Mouse (Mus musculus): Measurements from ENCODE around the gene Olfr718-ps1. TPM values are rescaled to one million over a fixed set of nuclear protein-coding genes. Genes with fewer than 3 reads are reported as not detected.
"Not testable (repeated sequence)": the region's sequence is repeated elsewhere in the genome, so short reads cannot be mapped to it uniquely, and the experiment has no call there.

Gene Olfr718-ps1
- polyA plus RNA-seq (2015; fragmentation: Nextera tagmentation; extraction: Ambion mirVana) = 0.14 and 0.52 TPM in 2 replicates

DNA sequence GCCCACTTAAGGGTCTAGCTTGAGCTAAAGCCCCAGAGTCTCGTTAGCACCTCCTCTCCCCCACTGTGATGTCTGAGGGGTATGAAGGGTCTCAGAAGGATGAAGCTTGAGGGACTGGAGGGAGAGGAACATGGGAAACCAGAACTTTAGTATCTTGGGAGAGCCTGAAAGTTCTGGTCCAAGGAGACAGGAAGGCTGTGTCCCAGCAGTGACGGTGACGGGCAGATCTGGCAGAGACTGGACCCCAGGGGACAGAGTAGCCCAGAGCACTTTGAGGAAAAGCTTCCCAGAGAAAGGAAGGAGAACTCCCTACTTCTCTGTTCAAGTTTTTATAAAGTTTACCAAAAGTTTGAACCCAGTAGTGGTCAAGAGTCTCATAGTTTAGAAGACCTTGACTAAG lies at the start of gene Olfr718-ps1:
Olfr718-ps1 (minus strand) TSS at position 101 of the 400 bp plus-strand sequence.
- WGBS = 70% methylated on average over 3 of the region's 3 CpGs

DNA sequence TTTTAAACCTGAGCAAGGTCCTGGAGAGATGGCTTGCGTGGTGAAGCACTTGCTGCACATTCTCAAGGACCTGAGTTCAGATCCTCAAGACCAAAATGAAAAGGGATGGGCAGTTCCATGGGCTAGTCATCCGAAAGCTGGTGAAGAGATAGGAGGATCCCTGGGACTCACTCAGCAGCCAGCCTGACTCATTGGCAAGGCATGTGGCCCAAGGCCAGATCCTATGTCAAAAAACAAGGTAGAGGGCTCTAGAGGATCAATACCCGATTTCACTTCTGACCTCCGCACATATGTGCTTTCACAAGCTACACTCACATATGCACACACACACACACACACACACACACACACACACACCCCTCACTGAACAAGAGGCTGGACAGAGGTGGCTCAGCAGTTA lies 49.1 kb upstream of the Olfr718-ps1 start:
- no peak overlapping the region for H3K4me2 ChIP-seq (replicated peaks)
- no peaks in the 10 kb centered on the region for H3K27me3 ChIP-seq
- WGBS = 77% methylated on average over 4 of the region's 4 CpGs
- H3K4me3 ChIP-seq (replicated peaks) = no peak overlapping the region
- H3K27ac ChIP-seq (replicated peaks) = no peak overlapping the region
- H3K9ac ChIP-seq = no peak overlapping the region
- H3K9me3 ChIP-seq (replicated peaks) = no peaks in the 10 kb centered on the region
- ATAC-seq (ENCODE audit: insufficient number of reproducible peaks, low FRiP score, low TSS enrichment, low read depth) = no peak
- no peaks in the 10 kb centered on the region for H3K36me3 ChIP-seq
- H3K4me1 ChIP-seq = no peaks in the 10 kb centered on the region

More for the DNA sequence above, at the start of gene Olfr718-ps1:
- H3K4me1 ChIP-seq = no peaks in the 10 kb centered on the region
- no peak within 1 kb of the TSS for H3K4me2 ChIP-seq (replicated peaks)
- H3K27me3 ChIP-seq = no peaks in the 10 kb centered on the region
- H3K27ac ChIP-seq (replicated peaks) = no peak within 1 kb of the TSS
- ATAC-seq (ENCODE audit: insufficient number of reproducible peaks, low FRiP score, low TSS enrichment, low read depth) = no peak
- no peaks in the 10 kb centered on the region for H3K36me3 ChIP-seq
- no peaks in the 10 kb centered on the region for H3K9me3 ChIP-seq (replicated peaks)
- H3K9ac ChIP-seq = no peak within 1 kb of the TSS
- H3K4me3 ChIP-seq (replicated peaks) = no peak within 1 kb of the TSS

DNA sequence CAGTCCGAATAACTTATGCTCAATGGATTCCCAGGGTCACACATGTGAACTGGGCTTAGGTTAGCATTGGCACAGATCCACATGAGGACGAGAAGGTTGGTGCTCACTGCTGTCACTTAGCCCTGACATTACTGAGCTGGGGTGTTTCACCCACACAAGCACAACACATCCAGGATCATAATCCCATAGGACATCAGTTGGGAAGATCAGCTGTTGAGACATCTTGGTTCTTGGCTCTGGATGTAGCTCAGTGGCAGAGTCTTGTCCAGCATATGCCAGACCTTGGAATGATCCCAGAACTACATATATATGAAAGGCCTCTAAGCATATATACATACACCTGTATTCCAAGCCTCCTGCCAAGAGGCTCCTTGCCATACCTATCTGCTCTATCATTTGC lies 47.8 kb upstream of the Olfr718-ps1 start:
- Histone ChIP-seq H3K9me3 (replicated peaks) (no peaks in the 10 kb centered on the region), H3K4me2 (replicated peaks) (no peak overlapping the region), H3K27ac (replicated peaks) (no peak overlapping the region), H3K9ac (no peak overlapping the region), H3K4me1 (no peaks in the 10 kb centered on the region), H3K4me3 (replicated peaks) (no peak overlapping the region), H3K27me3 (no peaks in the 10 kb centered on the region), H3K36me3 (no peaks in the 10 kb centered on the region)
- no peak for ATAC-seq (ENCODE audit: insufficient number of reproducible peaks, low FRiP score, low TSS enrichment, low read depth)
- 86% methylated on average over 2 of the region's 2 CpGs for WGBS

- WGBS = 70% methylated on average over 8 of the region's 8 CpGs
- H3K36me3 ChIP-seq; H3K9me3 ChIP-seq (replicated peaks); H3K27ac ChIP-seq (replicated peaks); H3K9ac ChIP-seq; H3K4me1 ChIP-seq; H3K4me2 ChIP-seq (replicated peaks); ATAC-seq (ENCODE audit: insufficient number of reproducible peaks, low FRiP score, low TSS enrichment, low read depth); H3K27me3 ChIP-seq; H3K4me3 ChIP-seq (replicated peaks): not testable (repeated sequence)
These were observed 47.4 kb upstream of the Olfr718-ps1 start for GRCm38 (mm10) chr5:143194747-143195146.

DNA sequence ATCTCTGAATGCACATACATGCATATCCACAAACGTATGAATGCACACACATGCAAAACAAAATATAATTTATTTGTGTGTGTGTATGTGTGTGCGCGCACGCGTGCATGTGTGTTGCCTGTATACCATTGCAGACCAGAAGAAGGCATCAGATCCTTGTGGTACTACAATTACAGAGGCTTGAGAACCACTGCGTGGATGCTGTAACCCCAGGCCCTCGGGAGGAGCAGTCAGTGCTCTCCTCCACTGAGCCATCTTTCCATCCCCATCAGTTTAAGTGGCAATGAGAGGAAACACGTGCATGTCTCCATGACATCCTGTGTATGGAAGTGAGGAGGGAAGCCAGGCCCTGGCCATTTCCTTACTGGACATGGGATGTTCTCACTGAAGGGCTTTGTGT lies 45.4 kb upstream of the Olfr718-ps1 start:
- WGBS = 91% methylated on average over 8 of the region's 8 CpGs
- Histone ChIP-seq H3K9me3 (replicated peaks) (no peaks in the 10 kb centered on the region), H3K4me2 (replicated peaks) (no peak overlapping the region), H3K27me3 (no peaks in the 10 kb centered on the region), H3K4me3 (replicated peaks) (no peak overlapping the region), H3K9ac (no peak overlapping the region), H3K4me1 (no peaks in the 10 kb centered on the region), H3K27ac (replicated peaks) (no peak overlapping the region), H3K36me3 (no peaks in the 10 kb centered on the region)
- no peak for ATAC-seq (ENCODE audit: insufficient number of reproducible peaks, low FRiP score, low TSS enrichment, low read depth)

DNA sequence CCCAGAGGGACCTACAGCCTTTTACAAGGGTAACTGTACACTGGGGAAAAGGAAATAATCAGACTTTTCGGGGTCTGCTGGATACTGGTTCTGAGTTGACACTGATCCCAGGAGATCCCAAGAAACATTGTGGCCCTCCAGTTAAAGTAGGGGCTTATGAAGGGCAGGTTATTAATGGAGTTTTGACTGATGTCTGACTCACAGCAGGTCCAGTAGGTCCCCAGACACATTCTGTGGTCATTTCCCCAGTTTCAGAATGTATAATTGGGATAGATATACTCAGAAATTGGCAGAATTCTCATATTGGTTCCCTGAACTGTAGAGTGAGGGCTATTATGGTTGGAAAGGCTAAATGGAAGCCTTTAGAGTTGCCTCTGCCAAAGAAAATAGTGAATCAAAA lies 40.6 kb upstream of the Olfr718-ps1 start:
- H3K27me3 ChIP-seq; ATAC-seq (ENCODE audit: insufficient number of reproducible peaks, low FRiP score, low TSS enrichment, low read depth); H3K4me2 ChIP-seq (replicated peaks); H3K27ac ChIP-seq (replicated peaks); H3K9me3 ChIP-seq (replicated peaks); H3K4me1 ChIP-seq; H3K4me3 ChIP-seq (replicated peaks); H3K9ac ChIP-seq; H3K36me3 ChIP-seq: not testable (repeated sequence)
- 72% methylated on average over 1 of the region's 1 CpGs for WGBS

GRCm38 (mm10) chr5:143180255-143181076 lies 33.1 kb upstream of the Olfr718-ps1 start, which contains the start of the genes Rbak and Spdye4b:
Rbak (minus strand) TSS chr5:143180775.
Spdye4b (plus strand) TSS chr5:143181017.
- peak; percentile 93 for ATAC-seq (ENCODE audit: insufficient number of reproducible peaks, low FRiP score, low TSS enrichment, low read depth)
- H3K4me2 ChIP-seq (replicated peaks) = peak within 1 kb of the TSS; percentile 81
- under 1% methylated on average over 58 of the region's 58 CpGs for whole genome bisulfite sequencing
- H3K27me3 ChIP-seq = no peaks in the 10 kb centered on the region
- peak within 1 kb of the TSS; percentile 86 for H3K9ac ChIP-seq
- H3K27ac ChIP-seq (replicated peaks) = peak within 1 kb of the TSS; percentile 85
- H3K4me1 ChIP-seq = peaks cover 14% of the 10 kb centered on the region
- peaks cover 8% of the 10 kb centered on the region; the same call in 1 of the 2 replicates for H3K9me3 ChIP-seq (replicated peaks)
- peaks cover 34% of the 10 kb centered on the region for H3K36me3 ChIP-seq
- peak within 1 kb of the TSS; percentile 63 for H3K4me3 ChIP-seq (replicated peaks)

DNA sequence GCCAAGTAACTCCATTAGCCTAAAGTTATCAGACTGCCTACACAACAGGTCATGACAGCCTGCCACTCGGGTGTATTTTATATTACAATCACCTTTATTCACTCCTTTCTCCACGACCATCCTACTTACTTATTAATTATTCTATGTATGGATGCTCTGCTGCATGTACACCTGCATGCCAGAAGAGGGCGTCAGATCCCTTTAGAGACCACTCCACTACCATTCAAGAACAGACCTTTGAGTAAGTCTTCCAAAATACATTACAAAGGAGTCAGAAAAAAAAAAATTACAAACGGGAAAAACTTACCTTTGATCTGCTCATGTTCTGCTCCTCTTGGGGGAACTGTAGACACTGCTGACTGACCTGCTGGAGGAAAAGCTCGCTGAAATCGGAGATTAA lies 31.8 kb upstream of the Olfr718-ps1 start:
- H3K9me3 ChIP-seq (replicated peaks) = peaks cover 8% of the 10 kb centered on the region; the same call in 1 of the 2 replicates
- peaks cover 14% of the 10 kb centered on the region for H3K4me1 ChIP-seq
- 32% methylated on average over 6 of the region's 6 CpGs for WGBS
- H3K27ac ChIP-seq (replicated peaks) = no peak overlapping the region
- no peak overlapping the region for H3K9ac ChIP-seq
- peak overlapping the region; percentile 81 for H3K4me2 ChIP-seq (replicated peaks)
- H3K4me3 ChIP-seq (replicated peaks) = peak overlapping the region; percentile 63
- peaks cover 47% of the 10 kb centered on the region for H3K36me3 ChIP-seq
- ATAC-seq (ENCODE audit: insufficient number of reproducible peaks, low FRiP score, low TSS enrichment, low read depth) = no peak
- no peaks in the 10 kb centered on the region for H3K27me3 ChIP-seq

- Histone ChIP-seq H3K4me3 (replicated peaks) (no peak overlapping the region), H3K9ac (no peak overlapping the region), H3K27me3 (no peaks in the 10 kb centered on the region), H3K9me3 (replicated peaks) (peaks cover 8% of the 10 kb centered on the region), H3K36me3 (peaks cover 62% of the 10 kb centered on the region), H3K4me1 (peaks cover 14% of the 10 kb centered on the region), H3K27ac (replicated peaks) (no peak overlapping the region), H3K4me2 (replicated peaks) (no peak overlapping the region)
- ATAC-seq (ENCODE audit: insufficient number of reproducible peaks, low FRiP score, low TSS enrichment, low read depth) = no peak
- WGBS = 89% methylated on average over 3 of the region's 3 CpGs
These were observed 30.3 kb upstream of the Olfr718-ps1 start for GRCm38 (mm10) chr5:143177541-143178200.

DNA sequence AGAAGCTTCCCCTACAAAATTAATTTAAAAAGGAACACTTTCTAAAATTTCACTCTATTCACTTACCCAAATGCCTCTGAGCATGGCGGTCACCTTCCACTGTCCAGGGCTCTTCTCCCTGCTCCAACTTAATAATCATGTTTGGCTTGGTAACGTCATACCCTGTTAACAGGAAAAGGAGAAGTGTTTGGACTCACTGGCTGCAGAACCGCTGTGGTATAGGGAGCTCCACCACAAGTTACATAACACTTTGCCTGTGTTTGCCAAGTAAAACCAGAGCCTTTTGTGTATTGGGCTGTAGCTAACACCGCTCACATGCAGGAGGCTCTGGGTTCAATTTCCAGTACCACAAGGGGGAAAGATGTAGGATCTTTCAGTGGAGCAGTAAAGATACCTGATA lies 28.6 kb upstream of the Olfr718-ps1 start:
- no peak overlapping the region for H3K4me3 ChIP-seq (replicated peaks)
- H3K9me3 ChIP-seq (replicated peaks) = peaks cover 8% of the 10 kb centered on the region
- no peak overlapping the region for H3K9ac ChIP-seq
- no peaks in the 10 kb centered on the region for H3K27me3 ChIP-seq
- peaks cover 79% of the 10 kb centered on the region for H3K36me3 ChIP-seq
- ATAC-seq (ENCODE audit: insufficient number of reproducible peaks, low FRiP score, low TSS enrichment, low read depth) = no peak
- H3K27ac ChIP-seq (replicated peaks) = no peak overlapping the region
- 92% methylated on average over 4 of the region's 4 CpGs for WGBS
- peaks cover 14% of the 10 kb centered on the region for H3K4me1 ChIP-seq
- H3K4me2 ChIP-seq (replicated peaks) = no peak overlapping the region

GRCm38 (mm10) chr5:143165508-143166070 lies 18.2 kb upstream of the Olfr718-ps1 start:
- Histone ChIP-seq H3K27ac (replicated peaks) (no peak overlapping the region), H3K9me3 (replicated peaks) (no peaks in the 10 kb centered on the region), H3K4me1 (0 out of 2 replicates have a peak, but pooled peaks cover 9% of the 10 kb centered on the region), H3K9ac (no peak overlapping the region), H3K36me3 (no peaks in the 10 kb centered on the region), H3K27me3 (no peaks in the 10 kb centered on the region; the same call in 1 of the 2 replicates), H3K4me2 (replicated peaks) (no peak overlapping the region), H3K4me3 (replicated peaks) (no peak overlapping the region)
- 9% methylated on average over 18 of the region's 18 CpGs for WGBS
- peak; percentile 60; the same call in 1 of the 2 replicates for ATAC-seq (ENCODE audit: insufficient number of reproducible peaks, low FRiP score, low TSS enrichment, low read depth)
